Mouse (Mus musculus) stomach, postnatal 0 days (tissue): ENCODE results near the gene Dnmt3b. TPM values are rescaled to one million over a fixed set of nuclear protein-coding genes. Genes with fewer than 3 reads are reported as not detected.
"Not testable (repeated sequence)": the region's sequence is repeated elsewhere in the genome, so short reads cannot be mapped to it uniquely, and the experiment has no call there.

Experiments
- ATAC-seq: fragments of 200-750 bp; cut with Nextera tagmentation; 2 replicates; pipeline ENCODE4 v1.8.0; 2017; ENCODE audit not compliant: low FRiP score, low TSS enrichment
- DNase-seq: peaks from one replicate; pipeline ENCODE4 v3.0.0-alpha.2; 2016; ENCODE audit warnings: low spot score
- H3K27ac ChIP-seq: fragments of 300-500 bp; sonication (generic); replicated peaks from 2 replicates; pipeline ENCODE4 v1.5.1; 2014; ENCODE audit warnings: mild to moderate bottlenecking, control low read depth
- H3K27me3 ChIP-seq: fragments of 300-500 bp; sonication (generic); 2 replicates; pipeline ENCODE4 v1.6.1; 2014; ENCODE audit warnings: low read length; ENCODE audit not compliant: control insufficient read depth, insufficient read depth
- H3K36me3 ChIP-seq: fragments of 300-500 bp; sonication (generic); 2 replicates; pipeline ENCODE4 v1.6.1; 2014; ENCODE audit warnings: low read length, mixed read lengths; ENCODE audit not compliant: control insufficient read depth, insufficient read depth
- H3K4me1 ChIP-seq: fragments of 300-500 bp; sonication (generic); replicated peaks from 2 replicates; pipeline ENCODE4 v1.6.1; 2014; ENCODE audit warnings: antibody characterized with exemption; ENCODE audit not compliant: control insufficient read depth, insufficient read depth
- H3K4me2 ChIP-seq: fragments of 300-500 bp; sonication (generic); replicated peaks from 2 replicates; pipeline ENCODE4 v1.6.1; 2014; ENCODE audit warnings: low read depth, mild to moderate bottlenecking, control low read depth, moderate library complexity
- H3K4me3 ChIP-seq: fragments of 300-500 bp; sonication (generic); 2 replicates; pipeline ENCODE4 v1.5.1; 2014; ENCODE audit warnings: low read depth, low read length, control low read depth
- H3K9ac ChIP-seq: fragments of 300-500 bp; sonication (generic); 2 replicates; pipeline ENCODE4 v1.6.1; 2014; ENCODE audit warnings: mild to moderate bottlenecking, low read length, control low read depth, mixed read lengths
- H3K9me3 ChIP-seq: fragments of 300-500 bp; sonication (generic); 2 replicates; pipeline ENCODE4 v1.6.1; 2016; ENCODE audit warnings: low read length; ENCODE audit not compliant: control insufficient read depth
- CTCF ChIP-seq: IDR thresholded peaks from 2 replicates; pipeline ENCODE4 v1.5.1; 2016; ENCODE audit warnings: antibody characterized with exemption, low read depth, mild to moderate bottlenecking, moderate library complexity
- EP300 ChIP-seq: optimal IDR thresholded peaks from 2 replicates; pipeline ENCODE3; 2016; ENCODE audit warnings: antibody characterized with exemption
- WGBS: fragments of 180-500 bp; shearing (Covaris S2); extraction: QIAGEN DNeasy Blood & Tissue Kit; methylation state at CpG from one replicate; pipeline ENCODE4 v1.1.7; 2014; 5-methylcytosine and 5-hydroxymethylcytosine counted together
- polyA plus RNA-seq: library from polyadenylated mRNA; unstranded; fragments of >200 nt; fragmentation: Nextera tagmentation; extraction: Ambion mirVana; gene quantifications from 2 replicates; pipeline ENCODE4 v1.2.1, GENCODE M21; 2015

Gene Dnmt3b
- polyA plus RNA-seq, 1 experiment from 2014 or later = 3.0 TPM

DNA sequence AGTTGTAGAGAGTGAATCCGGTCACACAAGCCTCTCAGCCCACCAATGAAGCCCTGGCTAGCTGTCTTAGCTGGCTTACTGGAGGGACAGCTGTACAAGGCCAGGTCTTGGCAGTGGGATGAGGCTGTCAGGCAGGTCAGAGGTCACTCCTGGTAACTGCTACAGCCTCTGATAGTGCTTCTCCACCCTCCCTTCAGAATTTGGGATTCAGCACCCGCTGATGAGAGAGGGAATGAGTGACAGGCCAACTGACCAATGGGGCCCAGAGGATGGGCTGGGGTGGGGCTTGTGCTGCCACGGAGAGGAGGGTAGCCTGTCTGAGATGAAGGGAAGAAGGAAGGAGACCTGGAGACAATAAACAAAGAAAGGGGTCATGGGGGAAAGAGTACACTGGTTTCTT is 11.4 kb downstream of the Dnmt3b start:
- Histone ChIP-seq H3K4me2 (no peak overlapping the region), H3K4me3 (no peak overlapping the region), H3K27me3 (no peaks in the 10 kb centered on the region), H3K36me3 (no peaks in the 10 kb centered on the region), H3K9ac (no peak overlapping the region), H3K4me1 (no peaks in the 10 kb centered on the region), H3K9me3 (no peaks in the 10 kb centered on the region), H3K27ac (no peak overlapping the region)
- TF ChIP-seq EP300 (no peak), CTCF (no peak)
- no peak for ATAC-seq
- DNase-seq = no peak
- 32% methylated on average over 3 of the region's 3 CpGs for WGBS

DNA sequence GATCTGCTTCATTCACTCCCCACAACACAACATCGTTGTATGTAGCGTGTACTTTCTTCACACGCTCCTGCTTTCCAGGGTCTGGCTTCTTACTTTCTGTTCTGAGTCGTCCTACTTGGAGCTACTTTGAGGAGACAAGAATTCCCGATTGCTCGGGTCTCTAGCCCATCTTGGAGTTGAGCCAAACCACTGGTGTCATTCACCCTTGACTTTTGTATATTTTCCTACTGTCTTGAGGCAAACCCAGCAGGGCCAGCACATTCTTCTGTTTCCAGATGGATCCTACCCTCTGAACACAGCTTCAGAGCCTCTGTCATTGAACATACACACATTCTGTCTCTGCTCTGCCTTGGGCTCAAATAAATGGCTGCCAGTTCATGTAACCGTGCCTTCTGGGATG is 16.2 kb downstream of the Dnmt3b start:
- TF ChIP-seq EP300 (no peak), CTCF (no peak)
- WGBS = 79% methylated on average over 7 of the region's 7 CpGs
- no peak overlapping the region for H3K4me2 ChIP-seq
- no peaks in the 10 kb centered on the region for H3K4me1 ChIP-seq
- H3K9ac ChIP-seq = no peak overlapping the region
- DNase-seq (no peak), ATAC-seq (no peak)
- no peaks in the 10 kb centered on the region for H3K27me3 ChIP-seq
- no peaks in the 10 kb centered on the region for H3K9me3 ChIP-seq
- no peak overlapping the region for H3K27ac ChIP-seq
- no peaks in the 10 kb centered on the region for H3K36me3 ChIP-seq
- H3K4me3 ChIP-seq = no peak overlapping the region

DNA sequence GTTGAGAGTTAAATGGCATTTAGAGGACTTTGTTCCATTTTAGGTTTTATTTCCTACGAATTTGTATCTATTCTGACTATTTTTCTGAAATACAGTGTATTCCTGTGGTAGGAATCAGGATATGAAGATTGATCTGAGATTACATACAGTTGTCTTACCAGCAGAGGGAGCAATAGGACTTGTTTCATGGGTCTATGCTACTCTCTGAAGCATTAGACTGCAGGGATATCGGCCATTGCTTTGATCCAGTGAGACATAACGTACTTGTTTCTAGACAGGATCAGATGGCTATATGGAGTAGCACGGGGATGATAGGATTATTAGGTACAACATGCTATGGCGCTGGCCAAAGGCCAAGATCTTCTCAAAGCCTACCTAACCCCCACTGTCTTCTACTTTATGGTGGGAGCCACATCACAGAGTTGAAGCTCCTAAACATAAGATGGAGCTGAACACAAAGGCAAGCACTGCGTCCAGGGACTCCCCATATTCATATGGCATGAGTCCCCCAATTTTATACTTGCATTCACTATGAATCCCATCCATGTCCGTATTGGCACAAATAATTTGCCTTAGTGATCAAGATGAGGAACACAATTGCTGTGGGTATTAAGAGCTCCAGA is 19.6 kb downstream of the Dnmt3b start:
- ATAC-seq = peak; percentile 69; the same call in 1 of the 2 replicates
- Histone ChIP-seq H3K27me3 (no peaks in the 10 kb centered on the region), H3K9me3 (no peaks in the 10 kb centered on the region), H3K9ac (no peak overlapping the region), H3K36me3 (no peaks in the 10 kb centered on the region), H3K4me2 (no peak overlapping the region), H3K4me3 (no peak overlapping the region), H3K27ac (no peak overlapping the region), H3K4me1 (no peaks in the 10 kb centered on the region)
- TF ChIP-seq CTCF (peak; percentile 87), EP300 (no peak)
- DNase-seq = no peak
- WGBS = 57% methylated on average over 7 of the region's 7 CpGs

DNA sequence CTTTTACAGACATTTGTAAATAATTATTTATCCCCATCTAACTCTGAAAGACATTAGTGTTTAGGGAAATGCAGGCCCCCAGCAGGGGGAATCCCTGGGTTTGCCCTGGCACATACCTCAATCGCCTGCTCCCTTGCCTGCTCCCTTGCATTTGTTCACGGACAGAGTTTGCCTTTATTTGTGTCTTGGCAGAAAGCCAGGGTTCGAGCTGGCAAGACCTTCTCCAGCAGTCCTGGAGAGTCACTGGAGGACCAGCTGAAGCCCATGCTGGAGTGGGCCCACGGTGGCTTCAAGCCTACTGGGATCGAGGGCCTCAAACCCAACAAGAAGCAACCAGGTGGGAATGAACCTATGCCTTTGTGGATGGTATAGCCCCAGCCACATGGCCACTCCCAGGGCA is 20.9 kb downstream of the Dnmt3b start:
- DNase-seq (no peak), ATAC-seq (no peak)
- H3K27ac ChIP-seq = no peak overlapping the region
- no peaks in the 10 kb centered on the region for H3K36me3 ChIP-seq
- no peaks in the 10 kb centered on the region for H3K4me1 ChIP-seq
- H3K4me2 ChIP-seq = no peak overlapping the region
- 47% methylated on average over 5 of the region's 5 CpGs for WGBS
- no peak overlapping the region for H3K9ac ChIP-seq
- no peak for TF ChIP-seq EP300
- no peak for TF ChIP-seq CTCF
- no peaks in the 10 kb centered on the region for H3K27me3 ChIP-seq
- H3K9me3 ChIP-seq = no peaks in the 10 kb centered on the region
- no peak overlapping the region for H3K4me3 ChIP-seq

DNA sequence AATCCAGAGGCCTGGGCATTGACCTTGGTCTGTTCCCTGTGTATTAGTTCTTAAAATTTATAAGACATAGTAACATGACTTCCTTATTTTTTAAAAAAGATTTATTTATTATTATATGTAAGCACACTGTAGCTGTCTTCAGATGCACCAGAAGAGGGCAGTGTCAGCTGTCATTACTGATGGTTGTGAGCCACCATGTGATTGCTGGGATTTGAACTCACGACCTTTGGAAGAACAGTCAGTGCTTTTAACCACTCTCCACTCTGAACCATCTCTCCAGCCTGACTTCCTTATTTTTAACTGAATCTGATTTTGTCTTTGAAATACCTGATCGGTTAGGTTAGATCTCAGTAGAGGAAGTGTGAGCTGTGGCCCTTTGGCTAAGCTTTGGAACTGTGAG is 23.4 kb downstream of the Dnmt3b start:
- WGBS = 86% methylated on average over 2 of the region's 2 CpGs
- Histone ChIP-seq H3K4me1 (no peaks in the 10 kb centered on the region), H3K27ac (no peak overlapping the region), H3K36me3 (no peaks in the 10 kb centered on the region), H3K4me3 (no peak overlapping the region), H3K9ac (no peak overlapping the region), H3K9me3 (no peaks in the 10 kb centered on the region), H3K27me3 (no peaks in the 10 kb centered on the region), H3K4me2 (no peak overlapping the region)
- DNase-seq (no peak), ATAC-seq (no peak)
- TF ChIP-seq EP300 = no peak
- TF ChIP-seq CTCF = peak; percentile 35; the same call in 1 of the 2 replicates

DNA sequence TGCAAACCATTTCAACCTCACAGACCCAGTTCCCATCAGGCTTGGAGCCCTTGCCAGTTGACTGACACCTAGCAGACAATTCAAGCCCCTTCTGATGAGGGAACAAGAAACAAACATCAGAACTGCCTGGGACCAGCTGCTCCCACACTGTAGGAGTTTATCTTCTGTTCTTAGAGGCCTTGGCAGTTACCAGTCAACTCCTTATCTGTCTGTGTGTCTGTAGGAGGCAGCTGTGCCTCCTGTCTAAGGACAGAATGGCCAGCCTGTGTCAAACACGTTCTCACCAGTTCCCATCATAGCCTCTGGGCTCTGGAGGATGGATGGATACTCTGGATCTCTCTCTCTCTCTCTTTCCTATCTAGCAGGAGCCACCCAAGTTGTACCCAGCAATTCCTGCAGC is 26.1 kb downstream of the Dnmt3b start:
- H3K4me1 ChIP-seq, H3K4me3 ChIP-seq, H3K36me3 ChIP-seq, H3K9me3 ChIP-seq, DNase-seq, ATAC-seq, H3K4me2 ChIP-seq, H3K27ac ChIP-seq, H3K9ac ChIP-seq, H3K27me3 ChIP-seq: not testable (repeated sequence)
- WGBS = 75% methylated on average over 1 of the region's 1 CpGs
